Mouse (Mus musculus): ENCODE data around the gene Lrrc20. TPM values are rescaled to one million over a fixed set of nuclear protein-coding genes. Genes with fewer than 3 reads are reported as not detected.

Gene Lrrc20
- polyA plus RNA-seq, 2 experiments: 6.1 to 6.4 TPM

DNA sequence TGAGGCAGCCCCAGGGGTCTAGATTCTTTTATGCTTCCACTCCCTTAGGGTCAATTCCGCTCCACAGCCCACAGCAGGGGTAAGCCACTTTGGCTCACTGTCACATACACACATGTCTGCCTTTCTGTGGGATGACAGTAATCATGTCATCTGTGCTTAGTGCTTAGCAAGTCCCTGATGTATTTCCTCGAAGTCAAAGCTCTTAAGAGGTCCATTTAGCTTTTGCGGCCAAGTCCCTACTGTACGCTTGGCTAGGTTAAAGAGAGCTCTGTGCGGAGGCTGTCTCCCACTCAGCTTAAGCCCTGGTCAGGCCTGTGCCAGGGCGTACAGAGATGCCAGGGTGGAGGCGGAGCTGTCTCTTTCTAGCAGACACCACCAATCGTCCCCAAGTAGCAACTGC lies 74.5 kb downstream of the Lrrc20 start:
- H3K27ac ChIP-seq: no peak overlapping the region
- WGBS (ENCODE audit: insufficient replicate concordance): 74% methylated on average over 8 of the region's 8 CpGs
- no peaks in the 10 kb centered on the region for H3K9me3 ChIP-seq (ENCODE audit: control insufficient read depth, low read length)
- no peak overlapping the region for H3K9ac ChIP-seq (replicated peaks)
- H3K4me3 ChIP-seq (ENCODE audit: insufficient read depth in 1 of 2, low read depth in 2 of 2, low read length in 2 of 2): no peak overlapping the region
- H3K4me1 ChIP-seq (replicated peaks; ENCODE audit: control insufficient read depth in 2 of 2, insufficient read depth in 2 of 2, low read length in 1 of 2): peaks cover 0 to 3% of the 10 kb centered on the region in 2 experiments; a peak in 1 of 4 replicates
- ATAC-seq (ENCODE audit: insufficient read depth) (no peak), DNase-seq (ENCODE audit: low read depth in 3 of 3, low spot score in 3 of 3) (no peak)
- no peaks in the 10 kb centered on the region for H3K27me3 ChIP-seq (ENCODE audit: control insufficient read depth, insufficient read depth, low read length)
- no peak overlapping the region for H3K4me2 ChIP-seq (ENCODE audit: low read depth)
- no peaks in the 10 kb centered on the region for H3K36me3 ChIP-seq (replicated peaks; ENCODE audit: control insufficient read depth, insufficient read depth, low read depth)
- TF ChIP-seq CTCF (IDR thresholded peaks at IDR 0.05; ENCODE audit: low read depth) (no peak), EP300 (IDR thresholded peaks at IDR 0.05; ENCODE audit: low read depth) (no peak)

DNA sequence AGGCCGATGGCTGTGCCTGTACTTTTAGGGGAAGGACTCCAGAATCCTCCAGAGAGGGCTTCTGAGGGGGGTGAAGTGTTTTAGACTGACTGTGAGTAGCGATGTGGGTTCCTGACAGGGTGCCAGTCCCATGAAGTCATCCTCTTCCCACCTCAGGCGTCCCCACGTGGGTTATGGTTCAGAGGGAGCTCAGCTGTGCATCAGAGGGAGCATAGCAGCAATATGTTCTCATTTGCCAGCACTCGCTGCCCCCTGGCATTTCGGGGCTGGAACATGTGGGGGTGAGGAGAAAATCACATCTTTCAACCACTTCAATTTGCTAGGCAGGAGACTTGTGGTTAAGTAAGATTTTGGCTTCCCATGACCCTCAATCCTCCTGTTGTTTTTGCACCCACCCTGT lies 79.6 kb downstream of the Lrrc20 start:
- Histone ChIP-seq H3K4me1 (replicated peaks; ENCODE audit: control insufficient read depth in 2 of 2, insufficient read depth in 2 of 2, low read length in 1 of 2) (no peaks in the 10 kb centered on the region), H3K4me2 (ENCODE audit: low read depth) (no peak overlapping the region), H3K9ac (replicated peaks) (no peak overlapping the region), H3K4me3 (ENCODE audit: insufficient read depth in 1 of 2, low read depth in 2 of 2, low read length in 2 of 2) (no peak overlapping the region), H3K27ac (no peak overlapping the region), H3K27me3 (ENCODE audit: control insufficient read depth, insufficient read depth, low read length) (no peaks in the 10 kb centered on the region), H3K36me3 (replicated peaks; ENCODE audit: control insufficient read depth, insufficient read depth, low read depth) (no peaks in the 10 kb centered on the region), H3K9me3 (ENCODE audit: control insufficient read depth, low read length) (no peaks in the 10 kb centered on the region)
- TF ChIP-seq EP300 (IDR thresholded peaks at IDR 0.05; ENCODE audit: low read depth) (no peak), CTCF (IDR thresholded peaks at IDR 0.05; ENCODE audit: low read depth) (no peak)
- WGBS (ENCODE audit: insufficient replicate concordance): 74% methylated on average over 6 of the region's 6 CpGs
- ATAC-seq (ENCODE audit: insufficient read depth): no peak
- no peak for DNase-seq (ENCODE audit: low read depth in 3 of 3, low spot score in 3 of 3)

DNA sequence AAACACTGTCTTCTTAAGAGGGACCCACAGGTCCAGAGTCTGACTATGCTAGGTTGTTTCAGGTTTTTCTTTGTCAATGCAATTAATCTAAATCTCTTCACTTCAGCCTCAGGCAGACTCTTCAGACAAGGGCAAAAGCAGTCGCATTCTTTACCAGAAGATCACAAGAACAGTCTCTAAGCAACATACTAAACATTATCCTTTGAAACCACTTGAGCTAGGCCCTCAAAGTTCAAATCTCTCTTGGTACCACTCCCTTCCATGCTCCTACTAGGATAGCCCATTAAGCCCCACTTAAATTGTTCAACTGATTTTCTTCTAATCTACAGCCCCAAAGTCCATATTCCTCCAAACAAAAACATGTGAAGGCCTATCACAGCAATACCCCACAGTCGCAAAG lies 83.0 kb downstream of the Lrrc20 start:
- no peak overlapping the region for H3K4me3 ChIP-seq (ENCODE audit: insufficient read depth in 1 of 2, low read depth in 2 of 2, low read length in 2 of 2)
- DNase-seq (ENCODE audit: low read depth in 3 of 3, low spot score in 3 of 3) (no peak), ATAC-seq (ENCODE audit: insufficient read depth) (no peak)
- no peaks in the 10 kb centered on the region for H3K9me3 ChIP-seq (ENCODE audit: control insufficient read depth, low read length)
- no peaks in the 10 kb centered on the region for H3K27me3 ChIP-seq (ENCODE audit: control insufficient read depth, insufficient read depth, low read length)
- TF ChIP-seq CTCF (IDR thresholded peaks at IDR 0.05; ENCODE audit: low read depth): no peak
- no peak for TF ChIP-seq EP300 (IDR thresholded peaks at IDR 0.05; ENCODE audit: low read depth)
- 77% methylated on average over 2 of the region's 2 CpGs for WGBS (ENCODE audit: insufficient replicate concordance)
- no peaks in the 10 kb centered on the region for H3K36me3 ChIP-seq (replicated peaks; ENCODE audit: control insufficient read depth, insufficient read depth, low read depth)
- H3K9ac ChIP-seq (replicated peaks): no peak overlapping the region
- no peaks in the 10 kb centered on the region for H3K4me1 ChIP-seq (replicated peaks; ENCODE audit: control insufficient read depth in 2 of 2, insufficient read depth in 2 of 2, low read length in 1 of 2)
- H3K4me2 ChIP-seq (ENCODE audit: low read depth): no peak overlapping the region
- H3K27ac ChIP-seq: no peak overlapping the region

GRCm38 (mm10) chr10:61559544-61559943 lies 83.9 kb downstream of the Lrrc20 start:
- Histone ChIP-seq H3K27ac (no peak overlapping the region), H3K4me1 (replicated peaks; ENCODE audit: control insufficient read depth in 2 of 2, insufficient read depth in 2 of 2, low read length in 1 of 2) (no peaks in the 10 kb centered on the region), H3K9me3 (ENCODE audit: control insufficient read depth, low read length) (no peaks in the 10 kb centered on the region), H3K36me3 (replicated peaks; ENCODE audit: control insufficient read depth, insufficient read depth, low read depth) (no peaks in the 10 kb centered on the region), H3K27me3 (ENCODE audit: control insufficient read depth, insufficient read depth, low read length) (no peaks in the 10 kb centered on the region), H3K4me3 (ENCODE audit: insufficient read depth in 1 of 2, low read depth in 2 of 2, low read length in 2 of 2) (no peak overlapping the region), H3K4me2 (ENCODE audit: low read depth) (no peak overlapping the region), H3K9ac (replicated peaks) (no peak overlapping the region)
- TF ChIP-seq CTCF (IDR thresholded peaks at IDR 0.05; ENCODE audit: low read depth) (no peak), EP300 (IDR thresholded peaks at IDR 0.05; ENCODE audit: low read depth) (no peak)
- no peak for DNase-seq (ENCODE audit: low read depth in 3 of 3, low spot score in 3 of 3)
- no peak for ATAC-seq (ENCODE audit: insufficient read depth)

DNA sequence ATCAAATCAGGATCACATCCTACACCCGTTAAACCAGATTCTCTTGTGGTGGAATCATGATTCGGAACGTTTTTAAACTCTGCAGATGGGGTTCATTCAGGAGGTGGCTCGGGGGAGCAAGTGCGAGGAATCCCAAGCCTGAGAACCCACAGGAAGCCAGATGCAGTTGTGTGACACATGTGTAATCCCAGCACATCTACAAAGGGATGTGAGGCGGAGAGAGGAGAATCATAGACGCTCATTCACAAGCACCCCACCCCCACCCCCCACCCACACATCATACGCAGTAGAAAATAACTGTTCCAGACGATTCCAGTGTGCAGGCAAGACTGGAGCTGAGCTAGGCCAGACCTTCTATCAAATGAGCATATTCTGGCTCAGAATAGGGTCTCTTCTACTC lies 87.9 kb downstream of the Lrrc20 start:
- H3K36me3 ChIP-seq (replicated peaks; ENCODE audit: control insufficient read depth, insufficient read depth, low read depth): no peaks in the 10 kb centered on the region
- H3K9me3 ChIP-seq (ENCODE audit: control insufficient read depth, low read length): no peaks in the 10 kb centered on the region
- no peaks in the 10 kb centered on the region for H3K27me3 ChIP-seq (ENCODE audit: control insufficient read depth, insufficient read depth, low read length)
- H3K4me1 ChIP-seq (replicated peaks; ENCODE audit: control insufficient read depth in 2 of 2, insufficient read depth in 2 of 2, low read length in 1 of 2): no peaks in the 10 kb centered on the region
- H3K27ac ChIP-seq: no peak overlapping the region
- no peak for DNase-seq (ENCODE audit: low read depth in 3 of 3, low spot score in 3 of 3)
- no peak for ATAC-seq (ENCODE audit: insufficient read depth)
- TF ChIP-seq EP300 (IDR thresholded peaks at IDR 0.05; ENCODE audit: low read depth): no peak
- TF ChIP-seq CTCF (IDR thresholded peaks at IDR 0.05; ENCODE audit: low read depth): no peak
- H3K4me2 ChIP-seq (ENCODE audit: low read depth): no peak overlapping the region
- WGBS (ENCODE audit: insufficient replicate concordance): 71% methylated on average over 9 of the region's 9 CpGs
- H3K4me3 ChIP-seq (ENCODE audit: insufficient read depth in 1 of 2, low read depth in 2 of 2, low read length in 2 of 2): no peak overlapping the region
- no peak overlapping the region for H3K9ac ChIP-seq (replicated peaks)

All from liver, embryonic 14.5 days (tissue).